Mouse (Mus musculus) gastrocnemius, postnatal 4 days (tissue): ENCODE measurements at regions not wholly inside any gene's neighbourhood (a gene's known extent, or its start where the extent isn't known, plus 50 kb on each side); places are given as distances from the start of the nearest gene placed in this dataset.

Source experiments
- DNase-seq, 2 experiments: peaks; one replicate each; pipeline ENCODE4 v3.0.0; 2021 to 2022; ENCODE audit warnings: low spot score in 2 of 2, mixed read lengths in 2 of 2

GRCm38 (mm10) chr11:71512271-71513066 is 237.3 kb upstream of the Wscd1 start:
- DNase-seq = no peak

GRCm38 (mm10) chr11:71513067-71513350 is 236.7 kb upstream of the Wscd1 start:
- no peak for DNase-seq

- no peak for DNase-seq
Observed at GRCm38 (mm10) chr11:71515264-71515663, 234.5 kb upstream of the Wscd1 start.

GRCm38 (mm10) chr11:71517377-71517776 is 232.3 kb upstream of the Wscd1 start:
- DNase-seq = no peak

GRCm38 (mm10) chr11:71527691-71528090 is 222.0 kb upstream of the Wscd1 start:
- DNase-seq = no peak

- no peak for DNase-seq
Observed at GRCm38 (mm10) chr11:71528588-71528987, 221.1 kb upstream of the Wscd1 start.

- no peak for DNase-seq
Observed at GRCm38 (mm10) chr11:71541178-71541845, 208.4 kb upstream of the Wscd1 start.

GRCm38 (mm10) chr11:71557412-71557811 is 192.3 kb upstream of the Wscd1 start:
- no peak for DNase-seq

GRCm38 (mm10) chr11:71564831-71565230 is 184.9 kb upstream of the Wscd1 start:
- no peak for DNase-seq

GRCm38 (mm10) chr11:71576801-71577200 is 172.9 kb upstream of the Wscd1 start:
- DNase-seq = no peak

- DNase-seq = no peak
Observed at GRCm38 (mm10) chr11:71581775-71582174, 167.9 kb upstream of the Wscd1 start.

- no peak for DNase-seq
Observed at GRCm38 (mm10) chr11:71591014-71591413, 158.7 kb upstream of the Wscd1 start.

GRCm38 (mm10) chr11:71594250-71594847 is 155.4 kb upstream of the Wscd1 start:
- no peak for DNase-seq

- no peak for DNase-seq
Observed at GRCm38 (mm10) chr11:71597709-71598108, 152.0 kb upstream of the Wscd1 start.

GRCm38 (mm10) chr11:71610782-71611181 is 138.9 kb upstream of the Wscd1 start:
- no peak for DNase-seq

GRCm38 (mm10) chr11:71615526-71615925 is 134.2 kb upstream of the Wscd1 start:
- no peak for DNase-seq

GRCm38 (mm10) chr11:71625501-71626191 is 124.1 kb upstream of the Wscd1 start:
- DNase-seq = no peak

GRCm38 (mm10) chr11:71636111-71636510 is 113.6 kb upstream of the Wscd1 start:
- no peak for DNase-seq

GRCm38 (mm10) chr11:71636785-71637184 is 112.9 kb upstream of the Wscd1 start:
- DNase-seq = no peak

GRCm38 (mm10) chr11:71642886-71643285 is 106.8 kb upstream of the Wscd1 start:
- no peak for DNase-seq

GRCm38 (mm10) chr11:71651756-71652380 is 97.9 kb upstream of the Wscd1 start:
- no peak for DNase-seq
